Mouse (Mus musculus) kidney, adult 8-10 months (tissue): ENCODE data around the gene Plekhd1.

Experiments used
- DNase-seq, 2 experiments: peaks; one replicate each; pipeline ENCODE4 v3.0.0; 2022

Plekhd1 gene

GRCm38 (mm10) chr12:80701332-80701731, 8.9 kb downstream of the Plekhd1 start:
- DNase-seq: no peak

DNA sequence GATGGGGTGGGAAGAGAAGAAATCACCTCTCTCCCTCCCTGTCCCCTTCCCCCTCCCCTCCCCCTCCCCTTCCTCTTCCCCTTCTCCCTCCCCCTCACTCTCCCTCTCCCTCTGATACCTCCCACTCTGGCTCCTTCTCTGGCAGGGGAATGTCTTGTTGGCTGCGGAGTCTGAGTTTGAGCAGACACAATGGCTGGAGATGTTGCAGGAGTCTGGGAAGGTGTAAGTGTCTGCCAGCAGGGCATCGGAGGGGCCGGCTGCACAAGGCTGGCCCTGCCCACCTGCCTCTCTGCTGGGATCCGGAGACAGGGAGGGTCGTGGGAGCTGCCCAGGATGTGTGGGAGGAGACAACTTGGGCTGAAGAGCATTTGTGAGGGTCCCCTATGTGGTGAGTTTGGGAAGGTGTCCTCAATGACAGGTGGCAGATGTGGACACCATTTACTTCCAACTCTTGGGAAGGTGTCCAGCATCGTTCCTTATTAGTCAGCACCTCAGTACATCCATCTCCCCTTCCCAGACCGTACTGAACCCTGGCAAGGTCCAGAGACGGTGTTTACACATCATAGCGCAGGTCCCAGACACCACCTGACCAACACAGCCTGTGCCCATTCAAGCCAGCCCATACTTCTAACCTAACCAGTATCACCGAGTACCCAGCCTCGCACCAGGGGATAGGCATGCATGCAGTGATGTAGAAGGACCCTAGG, 14.0 kb downstream of the Plekhd1 start:
- no peak for DNase-seq

GRCm38 (mm10) chr12:80706915-80707604, 14.7 kb downstream of the Plekhd1 start:
- no peak for DNase-seq

GRCm38 (mm10) chr12:80715915-80716314, 23.5 kb downstream of the Plekhd1 start:
- DNase-seq: no peak

- no peak for DNase-seq
Observed at GRCm38 (mm10) chr12:80719141-80719540, 26.8 kb downstream of the Plekhd1 start.

DNA sequence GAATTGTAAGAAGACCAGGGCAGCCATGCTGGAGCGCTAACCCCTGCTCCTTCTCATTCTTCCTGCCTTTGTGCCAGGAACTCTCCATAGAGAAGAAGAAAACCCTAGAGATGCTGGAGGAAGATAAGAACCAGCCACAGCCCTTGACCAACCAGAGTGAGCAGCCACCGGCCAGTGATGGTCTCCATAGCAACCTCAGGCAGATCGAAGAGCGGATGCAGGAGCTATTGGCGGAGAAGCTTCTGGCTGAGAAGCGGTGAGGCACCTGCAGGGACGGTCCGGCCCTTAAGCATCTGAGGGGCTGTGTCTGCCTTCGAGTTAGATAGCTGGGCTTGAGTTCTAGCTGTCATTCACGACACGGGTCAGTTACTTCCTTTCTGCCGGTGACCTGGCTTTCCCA, 28.1 kb downstream of the Plekhd1 start:
- no peak for DNase-seq

- no peak for DNase-seq
Observed at GRCm38 (mm10) chr12:80721458-80721857, 29.1 kb downstream of the Plekhd1 start.

DNA sequence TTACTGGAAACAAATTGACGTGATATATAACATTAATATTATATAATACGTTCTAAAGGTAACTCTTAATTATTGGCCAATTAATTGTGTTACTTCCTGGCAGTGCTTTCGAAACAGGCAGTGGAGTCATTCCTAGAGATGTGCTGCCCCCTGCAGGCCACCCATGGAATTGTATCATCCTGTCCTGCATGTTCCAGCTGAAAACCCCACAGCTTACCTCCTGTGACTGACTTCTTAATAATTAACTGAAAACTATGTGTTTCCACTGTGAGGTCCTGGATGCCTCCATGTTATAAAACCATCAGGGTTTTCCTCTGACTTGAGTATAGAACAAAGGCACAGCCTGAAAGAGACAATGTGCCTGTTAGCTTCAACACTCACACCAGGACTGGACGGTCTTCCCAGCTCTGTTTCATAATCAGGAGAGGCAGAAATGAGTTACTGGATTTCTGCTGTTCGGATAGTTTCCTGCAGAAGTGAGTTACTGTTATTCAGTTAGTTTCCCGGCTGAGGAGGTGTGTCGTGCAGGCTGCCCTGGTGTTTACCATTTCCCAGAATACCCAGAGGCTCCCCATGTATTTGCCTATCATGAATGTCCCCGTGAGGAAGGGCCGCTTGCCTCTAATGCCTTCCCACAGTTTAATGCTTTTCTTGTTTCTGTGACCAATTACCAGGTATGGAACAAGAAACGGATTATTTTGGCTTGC, 32.6 kb downstream of the Plekhd1 start:
- peak; percentile 90 to 93 for DNase-seq

- DNase-seq: no peak
Observed at GRCm38 (mm10) chr12:80728207-80728606, 35.8 kb downstream of the Plekhd1 start.

DNA sequence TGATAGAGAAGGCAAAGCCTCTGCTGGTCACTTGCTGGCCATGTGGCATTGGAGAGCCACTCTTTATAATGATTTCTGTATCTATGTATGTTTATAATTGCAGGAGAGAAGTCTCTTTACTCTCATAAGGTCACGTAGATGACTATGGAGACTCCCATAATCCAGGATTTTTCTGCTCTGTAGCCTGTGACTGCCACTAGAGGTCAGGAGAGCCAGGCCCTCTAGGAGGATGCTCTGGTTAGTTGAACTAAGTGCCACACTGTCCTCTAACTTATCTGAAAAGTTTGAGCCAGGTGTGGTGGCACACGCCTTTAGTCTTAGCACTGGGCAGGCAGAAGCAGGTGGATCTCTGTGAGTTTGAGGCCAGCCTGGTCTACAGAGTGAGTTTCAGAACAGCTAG, 36.4 kb downstream of the Plekhd1 start:
- peak in 1 of 2 experiments; percentile 8 for DNase-seq

DNA sequence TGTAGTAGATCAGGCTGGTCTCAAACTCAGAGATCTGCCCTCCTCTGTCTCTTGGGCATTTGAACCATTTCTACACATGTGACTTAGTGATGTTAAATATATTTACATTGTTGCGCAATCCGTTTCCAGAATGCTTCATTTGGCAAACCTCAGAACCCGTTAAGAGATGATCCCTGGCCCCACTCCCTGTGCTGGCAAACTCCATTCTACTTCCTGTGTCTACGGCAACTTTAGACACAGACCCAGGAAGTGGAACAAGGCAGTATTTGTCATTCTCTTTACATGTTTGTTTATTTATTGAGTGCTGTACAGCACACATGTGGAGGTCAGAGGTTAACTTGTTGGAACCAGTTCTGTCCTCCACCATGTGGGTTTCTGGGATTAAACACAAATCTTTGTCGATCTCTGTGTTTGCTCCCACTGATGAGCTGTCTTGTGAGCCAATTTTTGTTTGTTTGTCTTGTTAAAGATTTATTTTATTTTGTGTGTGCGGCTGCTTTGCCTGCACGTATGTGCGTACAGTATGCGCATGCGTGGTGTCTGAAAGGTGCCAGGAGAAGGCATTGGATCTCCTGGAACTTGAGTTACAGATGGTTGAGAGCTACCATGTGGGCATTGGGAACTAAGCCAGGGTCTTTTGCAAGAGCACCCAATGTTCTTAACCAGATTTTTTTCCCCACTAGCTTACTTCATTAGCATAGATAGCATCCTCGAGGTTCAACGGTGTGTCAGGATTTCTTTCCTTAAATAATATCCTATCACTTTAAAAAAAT, 37.6 kb downstream of the Plekhd1 start:
- no peak for DNase-seq

DNA sequence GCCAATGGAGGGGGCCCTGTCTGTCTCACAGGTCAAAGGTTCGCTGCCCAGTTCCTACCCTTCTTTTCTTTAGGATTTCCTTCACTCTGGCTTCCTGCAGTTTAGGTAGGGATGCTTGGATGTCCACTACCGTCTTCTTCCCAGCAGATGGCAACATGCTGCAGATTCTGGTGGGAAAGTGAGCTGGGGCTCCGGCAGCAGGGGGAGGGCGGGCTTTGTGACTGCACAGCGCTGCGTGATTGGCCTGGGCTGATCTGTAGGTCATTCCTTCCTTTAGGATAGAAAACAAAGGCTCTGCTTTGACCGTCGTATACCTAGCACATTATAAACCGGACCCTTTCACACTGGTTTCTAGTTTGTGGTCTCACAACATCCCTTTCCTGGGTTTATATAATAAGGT, 38.2 kb downstream of the Plekhd1 start:
- DNase-seq: peak; percentile 27 to 35

DNA sequence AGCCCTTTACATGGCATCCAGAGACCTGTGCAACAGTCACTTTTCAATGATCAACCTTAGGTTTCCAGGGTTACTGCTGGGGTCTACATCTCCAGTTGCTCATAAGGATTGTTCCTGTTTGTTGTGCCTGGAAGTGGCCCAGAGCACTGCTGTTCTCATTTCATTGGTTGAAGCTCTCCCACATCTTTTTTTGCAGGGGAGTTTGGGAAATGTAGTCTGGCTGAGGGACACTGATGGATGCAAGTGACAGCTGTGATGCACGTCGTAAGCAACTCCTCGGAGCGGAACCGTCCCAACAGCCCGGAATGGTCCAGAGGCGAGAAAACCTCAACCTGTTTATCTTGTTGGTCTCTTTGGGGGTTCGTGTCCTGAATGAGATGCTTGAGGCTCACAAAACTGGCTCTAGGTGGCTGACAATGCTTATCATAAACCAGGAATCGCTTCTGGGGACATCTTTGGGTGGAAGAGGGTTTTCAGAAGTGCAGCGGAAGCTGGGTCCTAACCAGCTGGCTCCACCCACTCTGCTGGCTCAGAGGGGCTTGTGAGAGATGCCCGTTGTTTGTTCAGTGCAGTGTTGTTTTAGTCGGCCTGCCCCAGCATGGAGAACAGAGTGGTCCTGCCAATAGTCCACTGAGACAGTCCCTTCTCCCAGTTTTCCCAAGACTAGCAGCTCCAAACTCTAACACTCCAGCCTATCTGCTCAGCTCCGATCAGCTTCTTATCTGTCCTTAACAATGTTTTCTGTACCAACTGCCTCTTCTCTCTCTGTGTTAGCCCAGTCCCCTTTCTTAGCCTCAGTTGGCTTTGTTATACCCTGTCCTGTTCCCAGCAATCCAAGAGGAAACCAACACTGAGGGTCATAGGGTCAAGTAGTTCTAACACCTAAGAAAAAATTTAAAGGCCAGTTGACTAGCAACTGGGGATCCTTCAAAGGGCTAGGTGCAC, 42.4 kb downstream of the Plekhd1 start:
- DNase-seq: no peak

GRCm38 (mm10) chr12:80736464-80737282, 44.3 kb downstream of the Plekhd1 start:
- no peak for DNase-seq

- DNase-seq: no peak
Observed at GRCm38 (mm10) chr12:80737283-80737600, 44.9 kb downstream of the Plekhd1 start.

GRCm38 (mm10) chr12:80739482-80739881, 47.1 kb downstream of the Plekhd1 start:
- DNase-seq: peak in 1 of 2 experiments; percentile 54

DNA sequence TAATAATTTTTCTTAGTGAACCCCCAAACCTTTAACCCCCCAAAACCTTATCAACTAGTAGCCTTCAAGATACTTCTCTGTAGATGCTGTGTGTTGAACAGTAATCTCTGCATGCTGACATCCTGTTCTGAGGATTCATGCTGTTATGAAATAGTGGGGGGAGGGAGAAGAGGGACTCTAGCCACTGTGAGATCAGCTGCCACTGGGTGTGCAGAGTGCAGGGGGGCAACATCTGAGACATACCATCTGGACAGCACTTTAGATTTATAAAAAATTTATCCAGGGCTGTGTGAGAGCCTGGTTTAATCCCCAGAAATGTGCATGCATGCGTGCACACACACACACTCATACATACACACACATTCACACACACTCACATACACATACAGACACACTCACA, 52.2 kb downstream of the Plekhd1 start:
- DNase-seq: no peak

GRCm38 (mm10) chr12:80746031-80746813, 53.8 kb downstream of the Plekhd1 start:
- DNase-seq: no peak

- no peak for DNase-seq
Observed at GRCm38 (mm10) chr12:80751556-80751955, 59.2 kb downstream of the Plekhd1 start.
